Mouse (Mus musculus) small intestine, adult 2 months (tissue): ENCODE results near the gene Git2.

Experiments used
- CTCF ChIP-seq: fragments of 200-500 bp; IDR thresholded peaks from 2 replicates; pipeline ENCODE4 v1.5.1; 2012; ENCODE audit warnings: low read depth, mild to moderate bottlenecking, control low read depth, inconsistent platforms, low read length, moderate library complexity, mixed read lengths; ENCODE audit not compliant: insufficient replicate concordance, insufficient read length; ENCODE audit errors: extremely low read depth
- POLR2A ChIP-seq: fragments of 200-500 bp; IDR thresholded peaks from 2 replicates; pipeline ENCODE4 v1.6.1; 2012; ENCODE audit warnings: low read depth, mild to moderate bottlenecking, control low read depth, inconsistent platforms, low read length, moderate library complexity

GRCm38 (mm10) chr5:114816599-114816998, 41.3 kb upstream of the Git2 start:
- TF ChIP-seq POLR2A (no peak), CTCF (no peak)
